Mouse (Mus musculus): ENCODE results near the gene Cntnap2. TPM values are rescaled to one million over a fixed set of nuclear protein-coding genes. Genes with fewer than 3 reads are reported as not detected.

Cntnap2 gene
- polyA plus RNA-seq, 1 experiment, result 0.26 TPM

GRCm38 (mm10) chr6:47227601-47228000 is 2168.4 kb downstream of the Cntnap2 start:
- no peaks in the 10 kb centered on the region for H3K9me3 ChIP-seq (ENCODE audit: control insufficient read depth, low read length)
- no peaks in the 10 kb centered on the region for H3K36me3 ChIP-seq (ENCODE audit: control insufficient read depth)
- no peak overlapping the region for H3K4me3 ChIP-seq (replicated peaks)
- TF ChIP-seq TAL1 (IDR thresholded peaks at IDR 0.05; ENCODE audit: low read length) (no peak), GATA1 (IDR thresholded peaks at IDR 0.05; ENCODE audit: low read length) (no peak)
- peaks cover 2% of the 10 kb centered on the region for H3K4me1 ChIP-seq (ENCODE audit: control insufficient read depth)
- H3K27me3 ChIP-seq (ENCODE audit: control insufficient read depth), result peaks cover 5% of the 10 kb centered on the region

- Histone ChIP-seq H3K4me3 (replicated peaks) (no peak overlapping the region), H3K27me3 (ENCODE audit: control insufficient read depth) (peaks cover 5% of the 10 kb centered on the region), H3K4me1 (ENCODE audit: control insufficient read depth) (peaks cover 2% of the 10 kb centered on the region), H3K36me3 (ENCODE audit: control insufficient read depth) (no peaks in the 10 kb centered on the region), H3K9me3 (ENCODE audit: control insufficient read depth, low read length) (no peaks in the 10 kb centered on the region)
- no peak for TF ChIP-seq GATA1 (IDR thresholded peaks at IDR 0.05; ENCODE audit: low read length)
- TF ChIP-seq TAL1 (IDR thresholded peaks at IDR 0.05; ENCODE audit: low read length), result no peak
Observed at GRCm38 (mm10) chr6:47228676-47229317, 2169.6 kb downstream of the Cntnap2 start.

GRCm38 (mm10) chr6:47231513-47231912 is 2172.4 kb downstream of the Cntnap2 start:
- no peak for TF ChIP-seq TAL1 (IDR thresholded peaks at IDR 0.05; ENCODE audit: low read length)
- no peak for TF ChIP-seq GATA1 (IDR thresholded peaks at IDR 0.05; ENCODE audit: low read length)
- Histone ChIP-seq H3K9me3 (ENCODE audit: control insufficient read depth, low read length) (no peaks in the 10 kb centered on the region), H3K27me3 (ENCODE audit: control insufficient read depth) (peaks cover 5% of the 10 kb centered on the region), H3K4me1 (ENCODE audit: control insufficient read depth) (peaks cover 2% of the 10 kb centered on the region), H3K36me3 (ENCODE audit: control insufficient read depth) (no peaks in the 10 kb centered on the region), H3K4me3 (replicated peaks) (no peak overlapping the region)

- TF ChIP-seq GATA1 (IDR thresholded peaks at IDR 0.05; ENCODE audit: low read length) (no peak), TAL1 (IDR thresholded peaks at IDR 0.05; ENCODE audit: low read length) (no peak)
- peaks cover 45% of the 10 kb centered on the region for H3K4me1 ChIP-seq (ENCODE audit: control insufficient read depth)
Observed at GRCm38 (mm10) chr6:47239376-47239921, 2180.3 kb downstream of the Cntnap2 start.

GRCm38 (mm10) chr6:47241379-47241778 is 2182.2 kb downstream of the Cntnap2 start:
- TF ChIP-seq TAL1 (IDR thresholded peaks at IDR 0.05; ENCODE audit: low read length) (no peak), GATA1 (IDR thresholded peaks at IDR 0.05; ENCODE audit: low read length) (no peak)
- Histone ChIP-seq H3K27me3 (ENCODE audit: control insufficient read depth) (no peaks in the 10 kb centered on the region), H3K4me1 (ENCODE audit: control insufficient read depth) (peaks cover 55% of the 10 kb centered on the region), H3K9me3 (ENCODE audit: control insufficient read depth, low read length) (no peaks in the 10 kb centered on the region), H3K36me3 (ENCODE audit: control insufficient read depth) (no peaks in the 10 kb centered on the region), H3K4me3 (replicated peaks) (no peak overlapping the region)

More at GRCm38 (mm10) chr6:47239376-47239921, 2180.3 kb downstream of the Cntnap2 start:
- H3K4me3 ChIP-seq (replicated peaks), result no peak overlapping the region
- H3K27me3 ChIP-seq (ENCODE audit: control insufficient read depth), result no peaks in the 10 kb centered on the region
- H3K36me3 ChIP-seq (ENCODE audit: control insufficient read depth), result no peaks in the 10 kb centered on the region
- H3K9me3 ChIP-seq (ENCODE audit: control insufficient read depth, low read length), result no peaks in the 10 kb centered on the region

GRCm38 (mm10) chr6:47243863-47244606 is 2184.9 kb downstream of the Cntnap2 start:
- Histone ChIP-seq H3K9me3 (ENCODE audit: control insufficient read depth, low read length) (no peaks in the 10 kb centered on the region), H3K4me1 (ENCODE audit: control insufficient read depth) (peaks cover 55% of the 10 kb centered on the region), H3K4me3 (replicated peaks) (peak overlapping the region; percentile 62), H3K36me3 (ENCODE audit: control insufficient read depth) (no peaks in the 10 kb centered on the region), H3K27me3 (ENCODE audit: control insufficient read depth) (no peaks in the 10 kb centered on the region)
- TF ChIP-seq TAL1 (IDR thresholded peaks at IDR 0.05; ENCODE audit: low read length), result no peak
- TF ChIP-seq GATA1 (IDR thresholded peaks at IDR 0.05; ENCODE audit: low read length), result no peak

- H3K9me3 ChIP-seq (ENCODE audit: control insufficient read depth, low read length), result no peaks in the 10 kb centered on the region
- TF ChIP-seq TAL1 (IDR thresholded peaks at IDR 0.05; ENCODE audit: low read length) (no peak), GATA1 (IDR thresholded peaks at IDR 0.05; ENCODE audit: low read length) (no peak)
- H3K4me3 ChIP-seq (replicated peaks), result peak overlapping the region; percentile 62
- H3K27me3 ChIP-seq (ENCODE audit: control insufficient read depth), result no peaks in the 10 kb centered on the region
- no peaks in the 10 kb centered on the region for H3K36me3 ChIP-seq (ENCODE audit: control insufficient read depth)
- peaks cover 49% of the 10 kb centered on the region for H3K4me1 ChIP-seq (ENCODE audit: control insufficient read depth)
Observed at GRCm38 (mm10) chr6:47244642-47245041, 2185.5 kb downstream of the Cntnap2 start.

- H3K4me1 ChIP-seq (ENCODE audit: control insufficient read depth), result peaks cover 36% of the 10 kb centered on the region
- no peaks in the 10 kb centered on the region for H3K27me3 ChIP-seq (ENCODE audit: control insufficient read depth)
- no peak overlapping the region for H3K4me3 ChIP-seq (replicated peaks)
- no peak for TF ChIP-seq GATA1 (IDR thresholded peaks at IDR 0.05; ENCODE audit: low read length)
- no peak for TF ChIP-seq TAL1 (IDR thresholded peaks at IDR 0.05; ENCODE audit: low read length)
- H3K9me3 ChIP-seq (ENCODE audit: control insufficient read depth, low read length), result no peaks in the 10 kb centered on the region
- no peaks in the 10 kb centered on the region for H3K36me3 ChIP-seq (ENCODE audit: control insufficient read depth)
Observed at GRCm38 (mm10) chr6:47255270-47255669, 2196.1 kb downstream of the Cntnap2 start.

GRCm38 (mm10) chr6:47256227-47256887 is 2197.2 kb downstream of the Cntnap2 start:
- Histone ChIP-seq H3K4me3 (replicated peaks) (no peak overlapping the region), H3K36me3 (ENCODE audit: control insufficient read depth) (no peaks in the 10 kb centered on the region), H3K9me3 (ENCODE audit: control insufficient read depth, low read length) (no peaks in the 10 kb centered on the region), H3K27me3 (ENCODE audit: control insufficient read depth) (no peaks in the 10 kb centered on the region), H3K4me1 (ENCODE audit: control insufficient read depth) (peaks cover 37% of the 10 kb centered on the region)
- TF ChIP-seq TAL1 (IDR thresholded peaks at IDR 0.05; ENCODE audit: low read length) (no peak), GATA1 (IDR thresholded peaks at IDR 0.05; ENCODE audit: low read length) (no peak)

Data from erythroblast, embryonic 14.5 days (primary cell).